Mouse (Mus musculus) cerebellum, adult 11-12 months (tissue): ENCODE results near the gene Klhdc7a.

Experiments used
- DNase-seq: peaks from one replicate; pipeline ENCODE4 v3.0.0; 2022

The Klhdc7a gene

GRCm38 (mm10) chr4:139960086-139960713 lies 7.6 kb downstream of the Klhdc7a start:
- no peak for DNase-seq

- no peak for DNase-seq
Measured at GRCm38 (mm10) chr4:139959188-139959587, 8.6 kb downstream of the Klhdc7a start.

- DNase-seq, result no peak
Measured at GRCm38 (mm10) chr4:139950876-139951485, 16.8 kb downstream of the Klhdc7a start.

GRCm38 (mm10) chr4:139950431-139950848 lies 17.4 kb downstream of the Klhdc7a start:
- DNase-seq, result no peak

GRCm38 (mm10) chr4:139948591-139948990 lies 19.2 kb downstream of the Klhdc7a start:
- DNase-seq, result no peak

- DNase-seq, result no peak
Measured at GRCm38 (mm10) chr4:139947341-139947740, 20.5 kb downstream of the Klhdc7a start.

GRCm38 (mm10) chr4:139941831-139942230 lies 26.0 kb downstream of the Klhdc7a start:
- DNase-seq, result no peak

- DNase-seq, result no peak
Measured at GRCm38 (mm10) chr4:139935557-139935956, 32.3 kb downstream of the Klhdc7a start.

GRCm38 (mm10) chr4:139932970-139933801 lies 34.6 kb downstream of the Klhdc7a start:
- peak; percentile 48 for DNase-seq

GRCm38 (mm10) chr4:139931790-139932510 lies 35.9 kb downstream of the Klhdc7a start:
- no peak for DNase-seq

GRCm38 (mm10) chr4:139930885-139931284 lies 36.9 kb downstream of the Klhdc7a start:
- no peak for DNase-seq

- no peak for DNase-seq
Measured at GRCm38 (mm10) chr4:139926161-139926561, 41.7 kb downstream of the Klhdc7a start.

- DNase-seq, result no peak
Measured at GRCm38 (mm10) chr4:139925275-139926160, 42.3 kb downstream of the Klhdc7a start.

- DNase-seq, result no peak
Measured at GRCm38 (mm10) chr4:139916731-139917130, 51.1 kb downstream of the Klhdc7a start.
